In genomic region chr1:59623325-59624017, GRCm38 (mm10) we compare ENCODE assay signal across 9 mouse cellular contexts. TPM values are rescaled to one million over a fixed set of nuclear protein-coding genes. Genes with fewer than 3 reads are reported as not detected.
DNase-seq lines count a peak whose midpoint lies in the region; ATAC-seq lines count a peak whose summit lies in the region.
"Had no signal": no experiment of that assay in that cellular context is flagged by ENCODE, and none has a peak within 500 bp of the region (broad histone marks: within the 10 kb centered on the region; RNA-seq: fewer than 3 reads in every experiment).

No protein-coding gene starts in this region.

- WGBS in embryonic facial prominence, embryonic 12.5 days: 33% methylated on average over 5 of the region's 5 CpGs
- WGBS in limb, embryonic 10.5 days: 35% methylated on average over 5 of the region's 5 CpGs
- WGBS in midbrain, embryonic 13.5 days: 35% methylated on average over 5 of the region's 5 CpGs

- H3K4me2 ChIP-seq in embryonic facial prominence, embryonic 12.5 days (replicated peaks): no peak overlapping the region
- no peak overlapping the region for H3K4me2 ChIP-seq in midbrain, embryonic 13.5 days (replicated peaks)
- H3K4me2 ChIP-seq: heart, embryonic 15.5 days had no signal

- no peak overlapping the region for H3K27ac ChIP-seq in embryonic facial prominence, embryonic 12.5 days
- H3K27ac ChIP-seq in limb, embryonic 10.5 days: no peak overlapping the region
- no peak overlapping the region for H3K27ac ChIP-seq in midbrain, embryonic 13.5 days
- H3K27ac ChIP-seq: heart, embryonic 15.5 days had no signal

- no peak overlapping the region for H3K9ac ChIP-seq in embryonic facial prominence, embryonic 12.5 days
- no peak overlapping the region for H3K9ac ChIP-seq in midbrain, embryonic 13.5 days (replicated peaks)
- H3K9ac ChIP-seq: heart, embryonic 15.5 days had no signal

- H3K4me3 ChIP-seq in embryonic facial prominence, embryonic 12.5 days: no peak overlapping the region
- H3K4me3 ChIP-seq in limb, embryonic 10.5 days: no peak overlapping the region
- H3K4me3 ChIP-seq in midbrain, embryonic 13.5 days (replicated peaks): no peak overlapping the region
- H3K4me3 ChIP-seq: heart, embryonic 15.5 days had no signal

- no peaks in the 10 kb centered on the region for H3K27me3 ChIP-seq in embryonic facial prominence, embryonic 12.5 days
- no peaks in the 10 kb centered on the region for H3K27me3 ChIP-seq in limb, embryonic 10.5 days (ENCODE audit: low read depth, poor library complexity, severe bottlenecking)
- H3K27me3 ChIP-seq in midbrain, embryonic 13.5 days: no peaks in the 10 kb centered on the region
- H3K27me3 ChIP-seq: heart, embryonic 15.5 days had no signal

- ATAC-seq in CD4-positive, CD25-positive, alpha-beta regulatory T cell, adult 4 months: peak; percentile 95
- ATAC-seq in embryonic facial prominence, embryonic 12.5 days (ENCODE audit: insufficient number of reproducible peaks, insufficient read depth, low FRiP score, low TSS enrichment): peak; percentile 79; the same call in 1 of the 2 replicates
- ATAC-seq in granulocyte monocyte progenitor cell, adult 5-6 weeks (replicated peaks; ENCODE audit: poor library complexity, severe bottlenecking): peak; percentile 80
- peak; percentile 98 for ATAC-seq in midbrain, embryonic 13.5 days

- peak; percentile 82 for DNase-seq in adrenal gland, postnatal 14 days
- peak; percentile 55 to 67 for DNase-seq in kidney, adult 8-10 months
- DNase-seq in limb, embryonic 10.5 days (ENCODE audit: low spot score): peak; percentile 87
- DNase-seq in spleen, postnatal 4 days (ENCODE audit: low spot score in 2 of 2): peak; percentile 56 to 82

- H3K4me1 ChIP-seq in embryonic facial prominence, embryonic 12.5 days: no peaks in the 10 kb centered on the region
- H3K4me1 ChIP-seq in limb, embryonic 10.5 days: no peaks in the 10 kb centered on the region
- H3K4me1 ChIP-seq in midbrain, embryonic 13.5 days (replicated peaks): no peaks in the 10 kb centered on the region
- H3K4me1 ChIP-seq: heart, embryonic 15.5 days had no signal

- no peaks in the 10 kb centered on the region for H3K36me3 ChIP-seq in embryonic facial prominence, embryonic 12.5 days
- no peaks in the 10 kb centered on the region for H3K36me3 ChIP-seq in limb, embryonic 10.5 days
- no peaks in the 10 kb centered on the region for H3K36me3 ChIP-seq in midbrain, embryonic 13.5 days
- H3K36me3 ChIP-seq: heart, embryonic 15.5 days had no signal

- no peaks in the 10 kb centered on the region for H3K9me3 ChIP-seq in embryonic facial prominence, embryonic 12.5 days
- no peaks in the 10 kb centered on the region for H3K9me3 ChIP-seq in limb, embryonic 10.5 days (replicated peaks)
- H3K9me3 ChIP-seq in midbrain, embryonic 13.5 days: no peaks in the 10 kb centered on the region
- H3K9me3 ChIP-seq: heart, embryonic 15.5 days had no signal

RNA-seq across cellular contexts. Expression of gene Sumo1, which starts 47.2 kb away (rescaled TPM):
- polyA plus RNA-seq in CD4-positive, CD25-positive, alpha-beta regulatory T cell, adult 4 months (2017; shearing (Covaris generic)): 100 to 1,000 TPM; 471 to 552 TPM
- total RNA-seq in adrenal gland, postnatal 14 days (2021): 119 and 131 TPM in 2 replicates
- polyA plus RNA-seq in embryonic facial prominence, embryonic 12.5 days (2016; fragmentation: Nextera tagmentation; extraction: Ambion mirVana): 451 and 494 TPM in 2 replicates
- 216 and 240 TPM in 2 replicates for total RNA-seq in granulocyte monocyte progenitor cell, adult 5-6 weeks (2014; fragmentation: Nextera tagmentation)
- 174 and 183 TPM in 2 replicates for total RNA-seq in granulocyte monocyte progenitor cell, adult 5-6 weeks (2017)
- polyA plus RNA-seq in limb, embryonic 10.5 days (2016; fragmentation: Nextera tagmentation; extraction: Ambion mirVana): 583 and 618 TPM in 2 replicates
- polyA plus RNA-seq in midbrain, embryonic 13.5 days (2015; fragmentation: Nextera tagmentation; extraction: Ambion mirVana): 453 and 473 TPM in 2 replicates
